ENCODE assay signal across 18 mouse cellular contexts in genomic region chr8:114193334-114193733, GRCm38 (mm10). TPM values are rescaled to one million over a fixed set of nuclear protein-coding genes. Genes with fewer than 3 reads are reported as not detected.
DNase-seq lines count a peak whose midpoint lies in the region; ATAC-seq lines count a peak whose summit lies in the region.
"Had no signal": no experiment of that assay in that cellular context is flagged by ENCODE, and none has a peak within 500 bp of the region (broad histone marks: within the 10 kb centered on the region; RNA-seq: fewer than 3 reads in every experiment).

No protein-coding gene starts in this region.

- DNase-seq in 416B (ENCODE audit: low read depth) (peak; percentile 13), MN1 (ENCODE audit: low spot score) (no peak)
- DNase-seq in cerebellum, adult 9-10 months: no peak
- no peak for DNase-seq in Muller cell, postnatal 12 days (ENCODE audit: inconsistent ontology term)
- DNase-seq: adrenal gland, adult 2 months; adrenal gland, postnatal 10 days; adrenal gland, postnatal 25 days; cerebellum, adult 11-12 months; cerebellum, adult 8-10 months; cerebellum, postnatal 10 days; cerebellum, postnatal 25 days; embryo, embryonic 11 days had no signal

- ATAC-seq in common myeloid progenitor, adult 5-6 weeks (replicated peaks; ENCODE audit: low read depth, poor library complexity, severe bottlenecking): peak; percentile 94
- ATAC-seq in hematopoietic stem cell, adult 5-6 weeks (replicated peaks in 1 of 2; ENCODE audit: insufficient read depth in 1 of 2, low FRiP score in 2 of 2, low TSS enrichment in 1 of 2, low read depth in 1 of 2, poor library complexity in 2 of 2, severe bottlenecking in 2 of 2): peak; percentile 60 to 73; a peak in 3 of 4 replicates
- peak; percentile 96 for ATAC-seq in megakaryocyte progenitor cell, adult 5-6 weeks (replicated peaks; ENCODE audit: poor library complexity)
- ATAC-seq: forebrain, embryonic 14.5 days; forebrain, embryonic 16.5 days had no signal

RNA-seq across cellular contexts. Expression of gene Vat1l, which starts 12.1 kb away (rescaled TPM):
- not detected in 2 replicates for total RNA-seq in common myeloid progenitor, adult 5-6 weeks (2017)
- not detected in 2 replicates for total RNA-seq in hematopoietic stem cell, adult 5-6 weeks (2017)
- not detected in 2 replicates for total RNA-seq in megakaryocyte progenitor cell, adult 5-6 weeks (2015)
- not detected in 2 replicates for total RNA-seq in megakaryocyte progenitor cell, adult 5-6 weeks (2017)
- total RNA-seq: MEL had no signal

RNA-seq across cellular contexts. Expression of gene Nudt7, which starts 60.0 kb away (rescaled TPM):
- total RNA-seq in common myeloid progenitor, adult 5-6 weeks (2017): 23.1 and 30.9 TPM in 2 replicates
- 36.3 and 43.4 TPM in 2 replicates for total RNA-seq in hematopoietic stem cell, adult 5-6 weeks (2017)
- total RNA-seq in megakaryocyte progenitor cell, adult 5-6 weeks (2015): 27.2 and 28.1 TPM in 2 replicates
- total RNA-seq in megakaryocyte progenitor cell, adult 5-6 weeks (2017): 11.7 and 15.5 TPM in 2 replicates
- total RNA-seq: MEL had no signal
